Mouse (Mus musculus) T-helper 2 cell (primary cell): ENCODE measurements around the gene Cmpk2.
"Not testable (repeated sequence)": the region's sequence is repeated elsewhere in the genome, so short reads cannot be mapped to it uniquely, and the experiment has no call there.

Experiments used
- in situ Hi-C: fragments of 300-600 bp; cut with MboI, MseI; formaldehyde crosslinking; loops from one replicate; pipeline ENCODE4 v1.15.1; 2025; ENCODE audit warnings: high pct_unique_total_duplicates

The Cmpk2 gene

DNA sequence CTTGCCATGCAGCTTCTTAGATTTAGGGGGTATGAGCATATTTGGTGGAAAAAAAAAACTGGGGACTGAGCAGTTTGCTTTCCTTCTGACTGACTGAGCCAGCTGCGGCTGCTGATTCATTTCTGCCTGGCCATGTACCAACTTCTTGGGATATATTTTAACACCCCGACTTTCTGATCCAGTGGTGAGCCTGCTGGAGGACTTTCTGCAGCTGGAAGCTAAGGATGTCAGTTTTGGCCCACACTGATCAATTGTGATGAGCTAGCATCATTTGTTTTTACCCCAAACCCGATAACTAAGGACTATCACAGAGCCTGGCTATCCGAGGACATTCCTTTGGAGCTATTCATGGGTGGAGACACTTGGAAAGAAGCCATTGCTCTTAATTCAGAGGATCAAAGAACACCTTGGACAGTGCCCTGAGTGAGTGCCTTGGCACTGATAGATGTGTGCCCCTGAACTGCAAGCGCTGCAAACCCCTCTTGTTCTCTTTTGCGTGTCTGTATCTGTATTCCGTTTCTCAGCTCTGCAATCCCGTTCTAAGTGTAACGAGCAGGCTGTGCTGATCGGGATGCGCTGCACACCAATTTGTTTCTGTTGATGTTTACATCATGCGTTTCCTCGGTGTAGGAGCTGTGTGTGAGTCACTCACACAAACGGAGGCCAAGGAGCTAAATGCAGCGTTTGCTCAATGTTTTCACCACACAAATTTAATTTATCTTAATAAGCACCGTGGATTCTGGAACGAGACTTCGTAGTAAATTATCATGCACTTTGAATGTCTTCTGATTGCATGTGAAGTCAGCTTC, 9.4 kb downstream of the Cmpk2 start:
- in situ Hi-C loops = no loop called here

DNA sequence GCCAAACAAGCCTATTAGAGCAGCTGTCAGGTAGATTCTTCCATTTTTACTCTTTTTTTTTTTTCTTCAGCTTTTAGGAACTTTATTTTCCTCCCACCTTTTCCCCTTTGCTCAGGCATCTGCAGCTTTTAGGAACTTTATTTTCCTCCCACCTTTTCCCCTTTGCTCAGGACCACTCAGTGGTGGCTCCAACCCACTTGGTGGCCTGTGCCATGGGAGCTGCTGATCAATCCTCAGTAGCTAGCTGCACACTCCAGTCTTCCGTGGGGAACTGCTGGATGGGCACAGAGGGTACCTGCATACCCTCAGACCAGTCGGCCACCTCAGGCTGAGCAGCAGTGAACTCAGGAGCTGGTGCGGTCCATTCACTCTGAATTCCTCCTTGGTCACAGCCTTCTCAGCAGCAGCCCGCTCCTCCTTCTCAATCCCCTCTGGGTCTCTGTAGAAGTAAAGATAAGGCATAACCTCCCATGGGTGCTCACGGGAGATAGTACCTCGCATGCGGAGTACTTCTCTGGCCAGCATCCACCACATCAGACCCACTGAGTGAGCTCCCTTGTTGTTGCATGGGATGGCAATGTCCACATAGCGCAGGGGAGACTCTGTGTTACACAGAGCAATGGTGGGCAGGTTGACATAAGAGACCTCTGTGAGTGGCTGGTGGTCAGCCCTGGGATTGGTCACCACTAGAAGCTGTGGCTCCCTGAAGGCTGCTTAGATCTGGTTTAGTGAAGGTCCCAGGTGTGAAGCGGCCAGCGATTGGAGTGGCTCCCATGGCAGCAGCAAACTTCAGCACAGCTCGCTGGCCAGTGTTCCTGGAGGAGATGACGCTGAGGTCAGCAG, 17.0 kb downstream of the Cmpk2 start:
- in situ Hi-C loops = not testable (repeated sequence)

DNA sequence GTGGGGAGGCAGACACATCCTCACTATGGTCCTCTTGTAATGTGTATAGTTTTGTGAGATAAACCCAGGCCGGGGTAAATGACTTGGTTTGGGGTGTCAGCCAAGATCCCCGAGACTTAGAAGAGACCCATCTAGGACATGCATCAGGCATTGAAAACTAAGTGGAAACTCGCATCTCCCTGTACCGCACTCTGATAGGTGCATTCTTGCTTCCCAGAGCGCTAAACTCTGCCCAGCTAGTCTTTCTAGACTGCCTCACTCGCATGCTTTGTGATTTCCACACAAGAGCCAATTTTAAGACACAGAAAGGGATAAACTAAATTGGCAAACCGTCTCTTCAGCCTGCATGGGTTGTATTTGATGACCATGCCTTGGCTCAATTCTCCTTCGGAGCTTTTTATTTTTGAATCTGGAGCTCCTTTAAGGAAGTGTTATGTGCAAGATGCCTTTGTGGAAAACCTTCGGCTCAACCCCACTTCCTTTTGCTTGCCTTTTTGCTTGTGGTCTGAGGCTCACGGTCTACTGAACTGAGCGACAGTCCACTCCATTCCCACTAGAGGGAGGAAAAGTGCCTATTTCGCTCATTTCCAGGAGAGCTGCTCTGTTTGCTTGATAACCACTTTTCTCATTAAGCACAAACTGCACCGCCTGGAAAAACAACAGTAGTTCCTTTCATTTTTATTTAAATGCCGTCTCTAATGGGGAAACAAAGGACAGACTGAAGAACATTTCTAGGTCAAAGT, 19.0 kb downstream of the Cmpk2 start:
- in situ Hi-C loops = no loop called here

DNA sequence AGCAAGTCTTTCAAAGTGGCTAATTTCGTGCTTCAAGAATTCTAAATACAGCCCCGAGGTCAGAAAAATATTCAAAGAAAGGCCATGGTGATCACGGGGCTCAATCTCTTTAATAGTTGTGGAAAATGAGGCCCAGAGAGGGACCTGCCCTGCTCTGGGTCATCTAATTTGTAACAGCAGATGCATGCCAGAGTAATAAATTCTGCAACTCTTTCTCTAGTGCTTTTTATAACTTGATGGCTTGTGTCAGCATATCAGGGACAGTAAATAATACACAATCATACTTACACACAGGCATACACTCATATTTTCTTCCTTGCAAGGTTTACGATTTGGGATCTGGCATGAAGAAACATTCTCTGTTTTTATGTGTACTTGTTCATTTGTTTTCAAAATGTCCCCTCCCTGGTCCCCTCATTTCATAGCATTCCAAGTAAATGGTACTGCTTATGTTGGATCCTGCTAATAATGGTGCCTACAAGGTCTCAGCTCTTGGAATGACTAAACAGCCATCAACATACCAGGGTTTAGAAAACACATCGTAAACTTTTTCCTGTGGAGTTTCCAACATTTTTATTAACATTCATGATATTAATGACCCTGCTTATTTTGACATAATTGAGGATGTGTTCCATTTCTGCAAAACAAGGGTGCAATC, 19.7 kb downstream of the Cmpk2 start:
- in situ Hi-C loops = no loop called here

GRCm38 (mm10) chr12:26489942-26490341, 20.9 kb downstream of the Cmpk2 start:
- in situ Hi-C loops = no loop called here

DNA sequence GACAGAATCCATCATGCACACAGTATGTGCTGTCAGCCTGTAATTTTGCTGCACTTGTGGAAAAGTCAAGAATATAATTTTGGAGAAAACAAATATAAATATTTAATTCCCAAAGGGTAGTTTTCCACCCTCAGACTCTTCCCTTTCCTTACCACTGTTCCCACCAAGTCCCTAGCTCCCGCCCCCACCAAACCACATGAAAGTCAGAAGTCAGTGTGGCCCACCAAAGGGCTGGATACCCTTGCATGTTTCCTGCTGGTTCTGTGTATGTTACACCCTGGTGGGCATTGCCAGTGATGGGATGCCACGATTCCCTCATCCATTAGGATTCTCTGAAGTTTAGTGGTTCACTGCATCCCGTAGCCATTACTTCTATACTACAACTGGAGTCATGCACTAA, 32.0 kb downstream of the Cmpk2 start:
- in situ Hi-C loops = no loop called here

DNA sequence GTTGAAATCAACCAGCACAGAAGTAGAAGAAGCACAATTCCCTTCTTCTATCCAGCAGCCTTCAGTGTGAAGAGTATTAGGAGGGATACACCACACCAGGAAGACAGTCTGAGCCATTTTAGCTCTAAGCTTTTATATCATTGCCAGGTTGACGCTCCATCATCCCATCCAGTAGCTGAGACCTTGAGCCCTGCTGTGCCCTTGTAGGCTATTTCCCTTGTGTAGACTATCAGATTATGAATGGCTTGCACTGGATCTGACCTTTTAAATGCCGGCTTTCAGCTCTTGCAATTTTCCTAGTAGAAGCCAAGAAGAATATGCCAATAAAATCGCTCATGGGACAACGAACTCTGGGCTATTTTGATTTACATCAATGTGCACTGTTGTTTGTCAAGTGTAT, 42.0 kb downstream of the Cmpk2 start:
- in situ Hi-C loops = no loop called here

- in situ Hi-C loops = no loop called here
Observed at GRCm38 (mm10) chr12:26518206-26518605, 49.2 kb downstream of the Cmpk2 start.

DNA sequence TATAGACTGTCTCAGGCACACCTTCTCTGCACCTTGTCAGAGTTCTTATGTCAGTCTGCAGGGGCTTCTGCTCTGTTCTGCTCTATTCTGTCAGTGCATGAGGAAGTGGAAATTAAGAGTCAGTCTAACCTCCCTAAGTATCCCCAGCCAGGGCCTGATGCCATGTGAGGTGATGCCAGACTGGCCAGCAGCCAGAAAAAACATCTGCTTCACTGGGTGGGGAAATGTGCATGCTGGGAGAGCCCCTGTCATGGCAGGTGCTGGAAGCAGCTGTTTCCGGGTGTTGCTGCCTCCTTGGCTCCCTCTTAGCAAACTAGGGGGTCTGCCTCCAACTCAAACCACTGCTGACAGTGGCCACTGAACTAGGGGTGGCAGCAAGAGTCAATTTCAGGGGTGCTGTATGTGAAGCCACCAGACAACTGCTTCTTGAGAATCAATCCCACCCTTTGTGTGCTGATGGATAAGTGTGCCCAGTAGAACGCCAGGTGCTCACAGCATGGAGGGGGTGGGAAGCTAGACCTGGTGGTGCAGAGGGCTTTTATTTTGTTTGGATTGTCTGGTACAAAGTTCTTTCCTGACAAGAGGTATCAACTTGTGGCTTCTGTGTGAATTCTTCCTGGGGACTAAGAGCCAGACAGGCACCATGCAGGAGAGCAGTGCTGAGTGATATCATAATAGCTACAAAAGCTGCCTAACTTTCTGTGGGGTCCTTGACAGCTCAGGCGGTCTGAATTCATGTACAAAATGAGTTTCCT, 56.1 kb downstream of the Cmpk2 start:
- in situ Hi-C loops = loop anchor here (5.0 kb wide), 1 partner anchor 1892 kb away; no protein-coding TSS in a partner anchor

GRCm38 (mm10) chr12:26525698-26526026, 56.7 kb downstream of the Cmpk2 start:
- in situ Hi-C loops = no loop called here
